Mouse (Mus musculus) ES-Bruce4 (cell line): ENCODE measurements around the gene Brd2. TPM values are rescaled to one million over a fixed set of nuclear protein-coding genes. Genes with fewer than 3 reads are reported as not detected.

Source experiments
- H3K27ac ChIP-seq: 2 replicates; pipeline ENCODE4 v1.5.1; 2012; ENCODE audit warnings: low read length, inconsistent platforms; ENCODE audit not compliant: insufficient read depth
- H3K27me3 ChIP-seq: 2 replicates; pipeline ENCODE4 v1.6.1; 2012; ENCODE audit warnings: mild to moderate bottlenecking, low read length, inconsistent platforms; ENCODE audit not compliant: control insufficient read depth, poor library complexity, insufficient read depth, severe bottlenecking
- H3K36me3 ChIP-seq: 2 replicates; pipeline ENCODE4 v1.6.1; 2012; ENCODE audit warnings: inconsistent platforms, mild to moderate bottlenecking, low read length, moderate library complexity; ENCODE audit not compliant: control insufficient read depth, poor library complexity, insufficient read depth, severe bottlenecking
- H3K4me1 ChIP-seq: one replicate; pipeline ENCODE4 v1.8.1; 2011; ENCODE audit warnings: low read length; ENCODE audit not compliant: control insufficient read depth, insufficient read depth
- H3K4me3 ChIP-seq: 2 replicates; pipeline ENCODE4 v1.5.1; 2011; ENCODE audit warnings: low read depth, mild to moderate bottlenecking, low read length
- H3K9ac ChIP-seq: 2 replicates; pipeline ENCODE4 v1.6.1; 2012; ENCODE audit warnings: low read depth, mild to moderate bottlenecking, inconsistent platforms; ENCODE audit not compliant: poor library complexity, severe bottlenecking
- H3K9me3 ChIP-seq: replicated peaks from 2 replicates; pipeline ENCODE4 v1.6.1; 2012; ENCODE audit warnings: mild to moderate bottlenecking, low read length, inconsistent platforms; ENCODE audit not compliant: control insufficient read depth, poor library complexity, insufficient read depth, severe bottlenecking
- CTCF ChIP-seq: IDR thresholded peaks from one replicate; pipeline ENCODE4 v1.8.1; 2011; ENCODE audit warnings: low read depth, low read length
- EP300 ChIP-seq: IDR thresholded peaks from 2 replicates; pipeline ENCODE4 v1.6.1; 2011; ENCODE audit warnings: low read depth, low read length; ENCODE audit not compliant: insufficient read depth
- POLR2A ChIP-seq: IDR thresholded peaks from one replicate; pipeline ENCODE4 v1.8.1; 2011; ENCODE audit warnings: low read length; ENCODE audit not compliant: insufficient read depth
- polyA plus RNA-seq: library from polyadenylated mRNA; stranded (reverse); fragments of >200 nt; gene quantifications from 2 replicates; pipeline ENCODE4 v1.2.4, GENCODE M21; 2011; ENCODE audit warnings: low read depth; ENCODE audit not compliant: missing spikeins, insufficient read depth, insufficient read length

Gene Brd2
- polyA plus RNA-seq, 1 experiment: 199 TPM

GRCm38 (mm10) chr17:34114114-34114513 is 8.3 kb downstream of the Brd2 start:
- peaks cover 77% of the 10 kb centered on the region for H3K36me3 ChIP-seq
- no peak overlapping the region for H3K4me3 ChIP-seq
- no peak overlapping the region for H3K27ac ChIP-seq
- no peak overlapping the region for H3K9ac ChIP-seq
- H3K9me3 ChIP-seq: no peaks in the 10 kb centered on the region
- TF ChIP-seq POLR2A (no peak), EP300 (no peak), CTCF (no peak)
- H3K4me1 ChIP-seq: no peaks in the 10 kb centered on the region
- H3K27me3 ChIP-seq: no peaks in the 10 kb centered on the region

- Histone ChIP-seq H3K4me3 (no peak overlapping the region), H3K4me1 (no peaks in the 10 kb centered on the region), H3K36me3 (peaks cover 40% of the 10 kb centered on the region), H3K9me3 (no peaks in the 10 kb centered on the region), H3K27ac (0 out of 2 replicates have a peak overlapping the region, but pooled peaks have one; percentile 11), H3K9ac (no peak overlapping the region), H3K27me3 (no peaks in the 10 kb centered on the region)
- no peak for TF ChIP-seq CTCF
- no peak for TF ChIP-seq POLR2A
- TF ChIP-seq EP300: no peak
Observed at GRCm38 (mm10) chr17:34110309-34110708, 12.1 kb downstream of the Brd2 start.

GRCm38 (mm10) chr17:34109806-34110195 is 12.6 kb downstream of the Brd2 start:
- Histone ChIP-seq H3K27ac (no peak overlapping the region), H3K9ac (no peak overlapping the region), H3K4me3 (no peak overlapping the region), H3K9me3 (no peaks in the 10 kb centered on the region), H3K36me3 (peaks cover 35% of the 10 kb centered on the region), H3K27me3 (no peaks in the 10 kb centered on the region), H3K4me1 (no peaks in the 10 kb centered on the region)
- TF ChIP-seq EP300: no peak
- no peak for TF ChIP-seq POLR2A
- TF ChIP-seq CTCF: no peak

- H3K9ac ChIP-seq: no peak overlapping the region
- no peaks in the 10 kb centered on the region for H3K27me3 ChIP-seq
- H3K9me3 ChIP-seq: no peaks in the 10 kb centered on the region
- no peak overlapping the region for H3K4me3 ChIP-seq
- TF ChIP-seq CTCF (peak; percentile 14), POLR2A (no peak)
- no peaks in the 10 kb centered on the region for H3K4me1 ChIP-seq
- H3K27ac ChIP-seq: no peak overlapping the region
- H3K36me3 ChIP-seq: peaks cover 29% of the 10 kb centered on the region
Observed at GRCm38 (mm10) chr17:34109038-34109805, 13.2 kb downstream of the Brd2 start.

- H3K4me1 ChIP-seq: no peaks in the 10 kb centered on the region
- H3K4me3 ChIP-seq: no peak overlapping the region
- TF ChIP-seq POLR2A (no peak), CTCF (no peak), EP300 (no peak)
- peaks cover 22% of the 10 kb centered on the region for H3K36me3 ChIP-seq
- H3K27me3 ChIP-seq: no peaks in the 10 kb centered on the region
- H3K9me3 ChIP-seq: no peaks in the 10 kb centered on the region
- H3K27ac ChIP-seq: no peak overlapping the region
- H3K9ac ChIP-seq: no peak overlapping the region
Observed at GRCm38 (mm10) chr17:34108460-34108859, 14.0 kb downstream of the Brd2 start.

GRCm38 (mm10) chr17:34107109-34107867 is 15.1 kb downstream of the Brd2 start:
- TF ChIP-seq POLR2A (no peak), CTCF (no peak), EP300 (no peak)
- no peak overlapping the region for H3K4me3 ChIP-seq
- H3K36me3 ChIP-seq: peaks cover 10% of the 10 kb centered on the region
- H3K9me3 ChIP-seq: no peaks in the 10 kb centered on the region
- no peaks in the 10 kb centered on the region for H3K4me1 ChIP-seq
- no peaks in the 10 kb centered on the region for H3K27me3 ChIP-seq
- no peak overlapping the region for H3K27ac ChIP-seq
- H3K9ac ChIP-seq: no peak overlapping the region
